Mouse (Mus musculus): ENCODE results near the gene Akap17b. TPM values are rescaled to one million over a fixed set of nuclear protein-coding genes. Genes with fewer than 3 reads are reported as not detected.

The Akap17b gene
- 5.4 and 5.8 TPM in 2 replicates for polyA plus RNA-seq (2015; fragmentation: Nextera tagmentation; extraction: Ambion mirVana)

DNA sequence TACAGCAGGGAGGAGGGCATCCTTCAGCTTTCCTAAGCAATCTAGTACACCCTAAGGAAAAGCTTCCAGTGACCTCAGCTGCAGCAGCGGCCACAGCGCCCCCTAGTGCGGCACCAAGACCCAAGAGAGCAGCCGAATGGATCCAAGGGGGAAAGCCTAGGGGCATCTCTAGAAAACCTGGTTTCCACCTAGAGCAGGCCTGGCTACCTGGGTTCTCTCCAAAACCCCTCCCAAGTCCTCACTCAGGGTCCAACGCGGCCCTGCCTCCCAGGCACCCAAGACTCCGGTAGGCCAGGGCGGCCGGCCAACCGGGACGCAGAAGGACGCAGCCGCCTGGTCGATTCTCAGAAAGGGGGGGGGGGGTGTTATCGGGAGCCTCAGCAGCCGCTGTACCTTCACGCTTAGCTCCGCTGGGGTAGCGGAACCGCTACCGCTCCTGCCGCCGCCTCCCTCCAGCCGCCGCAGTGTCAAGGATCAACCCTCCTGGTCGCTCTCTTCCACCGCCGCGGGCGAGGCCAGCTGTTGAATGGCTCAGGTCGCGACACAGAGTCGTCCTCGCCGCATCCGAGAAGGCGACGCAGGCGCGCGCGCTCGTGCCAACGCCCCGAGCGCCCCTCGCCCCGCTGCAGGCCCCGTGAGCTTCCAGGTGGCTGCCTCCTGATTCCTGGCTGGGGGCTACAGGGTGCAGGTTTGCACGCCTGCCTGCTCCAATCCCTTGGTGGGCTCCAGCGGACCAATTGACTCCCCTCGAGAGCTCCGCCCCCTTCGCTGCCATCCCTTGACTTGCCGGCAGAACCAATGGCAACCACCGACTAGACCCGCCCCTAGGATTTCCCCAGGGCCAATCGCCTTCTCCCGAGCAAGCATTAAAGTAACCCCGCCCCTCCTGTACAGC is at the start of gene Akap17b:
Akap17b (minus strand) TSS at position 739 of the 895 bp plus-strand sequence.
- peak; percentile 97 for ATAC-seq
- Histone ChIP-seq H3K4me2 (ENCODE audit: low read length) (peak within 1 kb of the TSS; percentile 51), H3K27me3 (replicated peaks; ENCODE audit: control insufficient read depth, insufficient read depth, low read length) (no peaks in the 10 kb centered on the region), H3K9ac (ENCODE audit: low read depth, low read length) (peak within 1 kb of the TSS; percentile 77), H3K36me3 (ENCODE audit: control insufficient read depth, insufficient read depth, low read length) (no peaks in the 10 kb centered on the region), H3K9me3 (ENCODE audit: control insufficient read depth, low read length) (no peaks in the 10 kb centered on the region), H3K27ac (ENCODE audit: low read depth, low read length) (peak within 1 kb of the TSS; percentile 87), H3K4me1 (ENCODE audit: control insufficient read depth, insufficient read depth, low read depth, low read length) (peaks cover 2% of the 10 kb centered on the region; the same call in 1 of the 2 replicates), H3K4me3 (ENCODE audit: low read length) (peak within 1 kb of the TSS; percentile 62)
- 18% methylated on average over 34 of the region's 60 CpGs for WGBS

DNA sequence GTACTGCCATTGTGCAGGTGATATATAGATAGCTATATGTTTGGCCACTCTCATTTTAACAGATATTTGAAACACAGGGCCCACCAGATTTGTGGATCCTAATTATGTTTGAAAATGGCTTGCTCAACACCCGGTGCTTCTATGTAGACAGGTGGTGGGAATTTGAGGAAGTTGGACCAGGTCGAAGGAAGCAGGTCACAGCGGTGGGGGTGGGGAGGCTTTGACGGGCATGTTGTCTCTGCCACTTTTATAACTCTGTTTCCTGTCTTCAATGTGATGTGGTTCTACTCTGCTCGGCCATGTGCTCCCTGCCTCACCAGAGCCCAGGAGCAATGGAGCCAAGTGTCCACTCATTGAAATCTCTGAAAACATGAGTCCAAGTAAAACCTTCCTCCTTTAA is 46.2 kb upstream of the Akap17b start:
- no peak overlapping the region for H3K4me2 ChIP-seq (ENCODE audit: low read length)
- H3K27ac ChIP-seq (ENCODE audit: low read depth, low read length): no peak overlapping the region
- H3K9ac ChIP-seq (ENCODE audit: low read depth, low read length): no peak overlapping the region
- no peaks in the 10 kb centered on the region for H3K36me3 ChIP-seq (ENCODE audit: control insufficient read depth, insufficient read depth, low read length)
- no peak overlapping the region for H3K4me3 ChIP-seq (ENCODE audit: low read length)
- no peaks in the 10 kb centered on the region for H3K27me3 ChIP-seq (replicated peaks; ENCODE audit: control insufficient read depth, insufficient read depth, low read length)
- WGBS: 91% methylated on average over 5 of the region's 5 CpGs
- H3K4me1 ChIP-seq (ENCODE audit: control insufficient read depth, insufficient read depth, low read depth, low read length): no peaks in the 10 kb centered on the region
- H3K9me3 ChIP-seq (ENCODE audit: control insufficient read depth, low read length): no peaks in the 10 kb centered on the region
- ATAC-seq: no peak

DNA sequence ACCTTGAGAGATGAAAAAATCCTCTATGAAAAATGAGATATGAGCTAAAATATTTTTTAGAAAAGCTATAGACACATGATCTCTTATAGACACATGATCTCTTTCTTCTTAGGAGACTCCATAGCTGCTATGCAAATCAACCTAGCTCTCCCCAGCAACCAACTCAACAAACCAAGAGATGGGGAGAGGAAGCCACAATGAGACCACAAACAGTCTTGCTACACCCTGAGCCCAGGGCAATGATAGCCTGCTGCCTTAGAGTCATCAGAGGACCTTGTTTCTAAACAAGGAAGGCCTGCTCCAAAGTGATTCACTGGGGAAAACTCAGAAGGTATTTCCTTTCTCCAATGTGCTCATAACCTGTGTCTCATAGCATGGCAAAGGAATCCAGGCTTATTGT is 44.5 kb upstream of the Akap17b start:
- Histone ChIP-seq H3K9ac (ENCODE audit: low read depth, low read length) (no peak overlapping the region), H3K4me2 (ENCODE audit: low read length) (no peak overlapping the region), H3K4me3 (ENCODE audit: low read length) (no peak overlapping the region), H3K9me3 (ENCODE audit: control insufficient read depth, low read length) (no peaks in the 10 kb centered on the region), H3K27me3 (replicated peaks; ENCODE audit: control insufficient read depth, insufficient read depth, low read length) (no peaks in the 10 kb centered on the region), H3K36me3 (ENCODE audit: control insufficient read depth, insufficient read depth, low read length) (no peaks in the 10 kb centered on the region), H3K4me1 (ENCODE audit: control insufficient read depth, insufficient read depth, low read depth, low read length) (no peaks in the 10 kb centered on the region), H3K27ac (ENCODE audit: low read depth, low read length) (no peak overlapping the region)
- no peak for ATAC-seq

DNA sequence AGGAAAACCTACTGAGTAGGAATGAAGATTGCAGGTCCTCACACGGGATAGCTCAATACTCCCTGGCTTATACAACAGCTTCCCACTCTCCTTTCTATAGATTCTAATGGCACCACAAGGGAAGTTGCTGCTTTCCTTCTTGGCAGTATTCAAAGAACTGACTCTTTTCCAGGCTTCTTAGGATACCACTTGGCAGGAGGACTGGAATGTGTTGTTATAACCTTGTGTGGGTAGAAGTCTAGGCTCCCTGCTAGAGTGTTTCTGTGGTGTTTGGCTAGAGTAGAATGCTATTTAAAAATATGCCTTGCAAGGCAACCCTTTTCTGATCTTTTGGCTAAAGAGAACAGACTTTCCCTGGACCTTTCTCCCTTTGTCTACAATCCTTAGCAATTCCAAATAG is 31.6 kb upstream of the Akap17b start:
- no peaks in the 10 kb centered on the region for H3K4me1 ChIP-seq (ENCODE audit: control insufficient read depth, insufficient read depth, low read depth, low read length)
- WGBS: 59% methylated on average over 1 of the region's 1 CpGs
- no peak overlapping the region for H3K27ac ChIP-seq (ENCODE audit: low read depth, low read length)
- no peaks in the 10 kb centered on the region for H3K9me3 ChIP-seq (ENCODE audit: control insufficient read depth, low read length)
- H3K4me2 ChIP-seq (ENCODE audit: low read length): no peak overlapping the region
- no peaks in the 10 kb centered on the region for H3K36me3 ChIP-seq (ENCODE audit: control insufficient read depth, insufficient read depth, low read length)
- H3K4me3 ChIP-seq (ENCODE audit: low read length): no peak overlapping the region
- H3K27me3 ChIP-seq (replicated peaks; ENCODE audit: control insufficient read depth, insufficient read depth, low read length): no peaks in the 10 kb centered on the region
- no peak overlapping the region for H3K9ac ChIP-seq (ENCODE audit: low read depth, low read length)
- ATAC-seq: peak; percentile 42; the same call in 1 of the 2 replicates

DNA sequence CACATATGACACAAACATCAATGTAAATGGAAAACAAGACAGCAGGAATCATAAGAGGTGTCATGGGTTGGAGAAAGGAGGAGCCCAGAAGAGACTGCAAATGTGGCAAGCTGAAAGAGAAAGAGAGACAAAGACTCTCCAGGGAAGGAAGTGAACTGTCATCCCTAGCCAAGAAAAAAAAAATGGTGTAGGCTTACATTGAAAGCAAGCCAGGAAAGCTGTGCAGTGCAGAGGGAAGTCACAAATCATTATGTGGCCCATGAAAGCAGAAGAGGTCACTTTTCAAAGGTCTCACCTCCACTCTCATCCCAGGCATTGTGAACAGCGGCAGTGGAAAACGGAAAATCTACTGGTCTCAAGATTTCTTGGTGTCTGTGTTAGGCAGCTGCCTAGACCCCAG is 27.5 kb upstream of the Akap17b start:
- ATAC-seq: no peak
- 63% methylated on average over 2 of the region's 2 CpGs for WGBS
- H3K4me2 ChIP-seq (ENCODE audit: low read length): no peak overlapping the region
- H3K27me3 ChIP-seq (replicated peaks; ENCODE audit: control insufficient read depth, insufficient read depth, low read length): no peaks in the 10 kb centered on the region
- no peak overlapping the region for H3K4me3 ChIP-seq (ENCODE audit: low read length)
- no peak overlapping the region for H3K9ac ChIP-seq (ENCODE audit: low read depth, low read length)
- no peaks in the 10 kb centered on the region for H3K36me3 ChIP-seq (ENCODE audit: control insufficient read depth, insufficient read depth, low read length)
- no peaks in the 10 kb centered on the region for H3K9me3 ChIP-seq (ENCODE audit: control insufficient read depth, low read length)
- no peaks in the 10 kb centered on the region for H3K4me1 ChIP-seq (ENCODE audit: control insufficient read depth, insufficient read depth, low read depth, low read length)
- no peak overlapping the region; the same call in 1 of the 2 replicates for H3K27ac ChIP-seq (ENCODE audit: low read depth, low read length)

DNA sequence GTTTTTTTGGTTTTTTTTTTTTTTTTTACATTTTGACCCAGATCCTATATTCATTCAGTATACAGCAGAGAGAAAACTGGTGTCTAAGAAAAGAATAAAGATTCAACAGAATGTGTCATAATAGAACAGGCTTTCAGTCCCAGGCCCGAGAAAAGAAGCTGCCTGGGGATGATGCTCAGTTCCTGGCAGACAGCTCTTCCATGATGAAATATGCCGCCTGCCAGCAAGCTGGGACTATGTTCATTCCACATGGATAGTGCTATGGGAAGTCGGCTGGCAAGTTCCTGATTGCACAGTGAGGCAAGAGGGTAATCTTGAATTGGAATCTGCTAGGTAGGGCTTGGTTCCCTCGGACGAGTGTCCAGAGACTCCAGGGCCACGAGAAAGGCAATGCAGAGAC is 5.1 kb downstream of the Akap17b start:
- Histone ChIP-seq H3K36me3 (ENCODE audit: control insufficient read depth, insufficient read depth, low read length) (no peaks in the 10 kb centered on the region), H3K27me3 (replicated peaks; ENCODE audit: control insufficient read depth, insufficient read depth, low read length) (no peaks in the 10 kb centered on the region), H3K4me3 (ENCODE audit: low read length) (no peak overlapping the region), H3K27ac (ENCODE audit: low read depth, low read length) (no peak overlapping the region), H3K9ac (ENCODE audit: low read depth, low read length) (no peak overlapping the region), H3K4me2 (ENCODE audit: low read length) (no peak overlapping the region), H3K9me3 (ENCODE audit: control insufficient read depth, low read length) (no peaks in the 10 kb centered on the region), H3K4me1 (ENCODE audit: control insufficient read depth, insufficient read depth, low read depth, low read length) (peaks cover 2% of the 10 kb centered on the region; the same call in 1 of the 2 replicates)
- ATAC-seq: no peak
- WGBS: 71% methylated on average over 4 of the region's 6 CpGs

DNA sequence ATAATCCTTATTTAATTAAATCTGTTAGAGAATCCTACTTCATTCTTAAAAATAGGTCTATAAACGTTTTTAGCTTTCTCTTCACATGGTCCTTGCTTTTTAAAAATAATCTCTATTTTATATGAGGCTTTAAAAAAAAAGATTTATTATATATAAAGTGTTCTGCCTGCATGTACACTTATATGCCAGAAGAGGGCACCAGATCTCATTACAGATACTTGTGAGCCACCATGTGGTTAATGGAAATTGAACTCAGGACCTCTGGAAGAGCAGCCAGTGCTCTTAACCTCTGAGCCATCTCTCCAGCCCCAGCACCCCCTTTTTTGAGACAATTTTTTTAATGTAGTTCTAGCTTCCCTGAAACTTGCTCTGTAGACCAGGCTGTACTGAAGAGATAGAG is 14.4 kb downstream of the Akap17b start:
- Histone ChIP-seq H3K4me3 (ENCODE audit: low read length) (no peak overlapping the region), H3K4me2 (ENCODE audit: low read length) (no peak overlapping the region), H3K9ac (ENCODE audit: low read depth, low read length) (no peak overlapping the region), H3K36me3 (ENCODE audit: control insufficient read depth, insufficient read depth, low read length) (no peaks in the 10 kb centered on the region), H3K27me3 (replicated peaks; ENCODE audit: control insufficient read depth, insufficient read depth, low read length) (no peaks in the 10 kb centered on the region), H3K27ac (ENCODE audit: low read depth, low read length) (no peak overlapping the region), H3K9me3 (ENCODE audit: control insufficient read depth, low read length) (no peaks in the 10 kb centered on the region), H3K4me1 (ENCODE audit: control insufficient read depth, insufficient read depth, low read depth, low read length) (no peaks in the 10 kb centered on the region)
- ATAC-seq: no peak
- WGBS: 7% methylated on average over 1 of the region's 1 CpGs

DNA sequence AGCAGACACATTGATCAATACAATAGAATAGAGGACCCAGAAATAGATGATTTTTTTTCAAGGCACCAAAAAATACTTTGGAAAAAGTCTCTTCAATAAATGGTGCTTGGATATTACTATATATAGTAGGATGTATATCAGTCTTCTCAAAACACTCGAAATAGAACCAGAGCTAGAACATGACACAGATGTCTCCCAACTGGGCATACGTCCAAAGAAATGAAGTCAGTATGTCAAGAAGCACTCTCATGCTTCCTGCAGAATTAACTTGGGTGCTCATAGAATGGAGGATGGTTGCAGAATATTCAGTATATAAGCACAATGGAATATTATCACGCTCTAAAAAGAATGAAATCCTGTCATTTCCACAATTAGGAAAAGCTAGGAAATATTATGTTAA is 17.1 kb downstream of the Akap17b start:
- H3K4me2 ChIP-seq (ENCODE audit: low read length): no peak overlapping the region
- 77% methylated on average over 3 of the region's 3 CpGs for WGBS
- no peak for ATAC-seq
- H3K4me3 ChIP-seq (ENCODE audit: low read length): no peak overlapping the region
- no peak overlapping the region for H3K27ac ChIP-seq (ENCODE audit: low read depth, low read length)
- no peaks in the 10 kb centered on the region for H3K27me3 ChIP-seq (replicated peaks; ENCODE audit: control insufficient read depth, insufficient read depth, low read length)
- H3K9me3 ChIP-seq (ENCODE audit: control insufficient read depth, low read length): no peaks in the 10 kb centered on the region
- no peak overlapping the region for H3K9ac ChIP-seq (ENCODE audit: low read depth, low read length)
- H3K4me1 ChIP-seq (ENCODE audit: control insufficient read depth, insufficient read depth, low read depth, low read length): no peaks in the 10 kb centered on the region
- H3K36me3 ChIP-seq (ENCODE audit: control insufficient read depth, insufficient read depth, low read length): no peaks in the 10 kb centered on the region

DNA sequence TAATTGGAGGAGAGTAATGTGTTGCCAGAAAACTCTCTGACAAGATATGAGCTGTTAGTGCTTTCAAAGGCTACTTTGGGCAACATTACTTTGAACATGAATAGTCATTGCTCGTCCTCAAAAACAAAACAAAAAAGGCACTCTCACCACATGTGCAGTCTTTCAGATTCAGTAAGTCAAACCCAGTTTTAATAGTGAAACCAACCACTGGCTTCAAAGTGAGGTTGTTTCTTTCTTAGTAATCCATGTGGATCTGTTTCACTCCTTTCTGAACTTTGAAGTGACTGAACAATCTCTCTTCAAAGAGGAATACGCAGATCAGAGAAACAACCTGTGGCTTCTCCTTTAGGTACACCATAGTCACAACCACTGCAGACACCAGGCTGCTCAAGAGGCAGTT is 36.1 kb downstream of the Akap17b start:
- 89% methylated on average over 2 of the region's 2 CpGs for WGBS

More for the DNA sequence above, 36.1 kb downstream of the Akap17b start:
- Histone ChIP-seq H3K9ac (ENCODE audit: low read depth, low read length) (no peak overlapping the region), H3K27ac (ENCODE audit: low read depth, low read length) (no peak overlapping the region), H3K4me2 (ENCODE audit: low read length) (no peak overlapping the region), H3K27me3 (replicated peaks; ENCODE audit: control insufficient read depth, insufficient read depth, low read length) (no peaks in the 10 kb centered on the region), H3K9me3 (ENCODE audit: control insufficient read depth, low read length) (no peaks in the 10 kb centered on the region), H3K4me1 (ENCODE audit: control insufficient read depth, insufficient read depth, low read depth, low read length) (no peaks in the 10 kb centered on the region), H3K4me3 (ENCODE audit: low read length) (no peak overlapping the region), H3K36me3 (ENCODE audit: control insufficient read depth, insufficient read depth, low read length) (peaks cover 7% of the 10 kb centered on the region)
- ATAC-seq: no peak

Data from hindbrain, embryonic 16.5 days (tissue).